Mouse (Mus musculus) hindlimb bud, embryonic 11.5 days (tissue): ENCODE data around the gene Eng.

Experiments used
- DNase-seq: peaks from one replicate; pipeline ENCODE4 v3.0.0-alpha.2; 2012; ENCODE audit warnings: low read depth, low spot score; ENCODE audit errors: extremely low spot score

Gene Eng

DNA sequence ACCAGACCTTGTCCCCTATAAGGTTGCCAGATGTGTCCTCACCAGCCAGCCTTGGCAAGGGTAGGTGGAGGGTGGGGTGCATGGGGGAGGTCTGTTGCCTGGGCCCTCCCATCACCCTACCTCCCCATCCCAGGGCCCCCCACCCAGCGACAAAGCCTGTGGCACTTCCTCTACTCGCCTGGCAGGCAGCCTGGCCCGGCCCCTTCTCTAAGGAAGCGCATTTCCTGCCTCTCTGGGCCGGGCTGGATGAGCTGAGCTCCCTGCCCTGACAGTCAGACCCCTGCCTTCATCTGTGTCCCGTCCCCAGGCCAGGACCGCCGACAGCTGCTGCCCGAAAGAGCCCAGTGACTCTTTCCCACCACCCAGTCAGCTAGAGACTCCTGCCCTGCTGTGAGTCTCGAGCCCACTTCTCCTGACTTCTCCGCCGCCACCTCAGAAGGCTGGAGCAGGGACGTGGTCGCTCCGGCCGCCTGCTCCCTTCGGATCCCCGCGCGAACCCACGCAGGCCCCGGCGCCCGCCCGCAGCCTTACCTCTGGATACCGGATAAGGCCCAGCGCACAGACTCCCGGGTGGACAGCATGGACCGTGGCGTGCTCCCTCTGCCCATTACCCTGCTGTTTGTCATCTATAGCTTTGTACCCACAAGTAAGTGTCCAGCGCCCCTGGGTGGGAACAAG lies at the start of gene Eng:
Gene Eng (plus strand): TSS at position 217 of the 678 bp plus-strand sequence.
- no peak for DNase-seq

- DNase-seq, result no peak
These were observed 49.7 kb upstream of the Eng start for GRCm38 (mm10) chr2:32596725-32597124.

- DNase-seq, result no peak
These were observed 49.1 kb upstream of the Eng start for GRCm38 (mm10) chr2:32597248-32597647.

DNA sequence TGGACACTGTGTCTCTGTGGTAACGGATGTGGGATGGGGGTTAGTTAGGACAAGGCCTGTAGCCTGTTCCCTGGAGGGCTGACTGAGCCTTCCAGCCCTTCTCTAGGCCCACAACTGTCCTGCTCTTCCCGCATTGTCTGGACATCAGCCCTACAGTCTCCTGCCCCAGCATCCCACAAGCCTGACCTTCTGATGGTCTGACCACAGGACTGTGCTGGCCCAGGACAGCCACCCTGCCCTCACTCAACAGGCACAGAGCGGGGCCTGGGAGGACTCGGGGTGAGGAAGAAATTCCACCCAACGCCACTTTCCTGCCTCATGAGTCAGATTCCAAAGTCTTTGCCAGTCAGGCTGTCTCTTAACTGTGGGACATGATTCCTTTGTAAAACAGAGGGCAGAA lies 48.7 kb upstream of the Eng start:
- no peak for DNase-seq

DNA sequence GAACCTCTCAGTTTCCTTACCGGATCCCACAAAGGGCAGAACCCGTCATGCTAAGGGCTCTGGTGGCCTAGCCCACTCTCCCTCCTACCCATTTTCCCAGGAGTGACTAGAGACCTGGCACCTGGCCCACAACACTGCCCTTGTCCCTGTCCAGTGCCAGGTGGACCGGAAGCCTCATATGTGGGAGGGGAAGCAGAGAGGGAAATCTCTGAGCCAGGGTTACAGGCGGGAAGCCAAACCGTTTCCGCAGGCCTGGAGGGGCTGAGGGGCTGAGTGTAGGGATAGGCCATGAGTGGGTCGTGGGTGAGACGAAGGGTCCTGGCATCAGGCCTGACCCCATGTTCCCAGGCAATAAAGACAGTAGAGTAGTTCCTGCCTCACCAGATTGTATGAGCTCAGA lies 47.9 kb upstream of the Eng start:
- DNase-seq, result no peak

DNA sequence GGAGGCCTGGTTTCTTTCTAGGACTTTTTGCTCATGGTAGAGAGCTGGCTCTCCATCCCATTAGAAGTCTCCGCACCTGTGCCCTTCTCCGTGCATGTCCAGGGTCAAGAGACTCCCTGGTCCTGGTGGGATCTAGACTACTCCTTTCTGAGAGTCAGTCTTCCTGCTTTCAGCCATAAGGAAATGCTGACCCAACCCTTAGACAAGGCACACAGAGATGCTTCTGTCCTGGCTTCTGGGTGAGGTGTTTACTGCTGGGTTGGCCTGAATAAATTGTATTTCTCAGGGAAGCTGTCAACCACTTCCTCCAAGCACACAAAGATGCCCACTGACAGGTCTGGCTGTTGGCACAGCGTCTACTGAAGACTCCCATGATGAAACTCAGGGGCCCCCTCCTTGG lies 47.0 kb upstream of the Eng start, which contains the start of gene St6galnac6:
Gene St6galnac6 (plus strand): TSS at position 301 of the 400 bp plus-strand sequence.
- no peak for DNase-seq

DNA sequence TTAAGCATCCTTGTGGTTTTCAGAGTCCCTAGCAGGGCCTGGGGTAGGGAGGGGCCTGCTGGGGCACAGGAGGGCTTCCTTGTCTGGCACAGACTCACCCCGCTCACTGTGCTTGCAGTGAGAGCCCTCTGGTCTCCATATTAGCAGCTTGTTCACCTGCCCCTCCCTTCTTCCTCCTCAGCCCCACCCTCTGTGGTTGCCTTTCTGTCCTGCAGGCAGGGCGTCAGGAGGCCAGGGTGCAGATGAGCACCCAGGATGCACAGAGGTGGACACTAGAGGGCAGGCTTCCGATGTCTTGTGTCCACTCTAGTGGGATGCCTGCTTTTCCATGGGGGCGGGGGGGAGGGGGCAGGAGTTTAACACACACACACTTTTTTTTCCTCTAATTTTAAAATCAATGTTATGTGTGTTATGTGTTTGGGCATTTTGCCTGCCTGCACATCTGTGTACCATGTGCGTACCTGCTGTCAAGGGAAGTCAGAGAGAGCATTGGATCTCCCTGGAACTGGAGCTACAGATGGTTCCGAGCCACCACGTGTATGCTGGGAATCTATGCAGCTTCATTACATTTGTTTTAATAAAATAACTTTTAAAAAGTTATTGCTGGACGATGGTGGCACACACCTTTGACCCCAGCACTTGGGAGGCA lies 44.9 kb upstream of the Eng start:
- DNase-seq, result no peak

- DNase-seq, result no peak
These were observed 43.8 kb upstream of the Eng start for GRCm38 (mm10) chr2:32602600-32603054.

- no peak for DNase-seq
These were observed 41.8 kb upstream of the Eng start for GRCm38 (mm10) chr2:32604631-32605030.

DNA sequence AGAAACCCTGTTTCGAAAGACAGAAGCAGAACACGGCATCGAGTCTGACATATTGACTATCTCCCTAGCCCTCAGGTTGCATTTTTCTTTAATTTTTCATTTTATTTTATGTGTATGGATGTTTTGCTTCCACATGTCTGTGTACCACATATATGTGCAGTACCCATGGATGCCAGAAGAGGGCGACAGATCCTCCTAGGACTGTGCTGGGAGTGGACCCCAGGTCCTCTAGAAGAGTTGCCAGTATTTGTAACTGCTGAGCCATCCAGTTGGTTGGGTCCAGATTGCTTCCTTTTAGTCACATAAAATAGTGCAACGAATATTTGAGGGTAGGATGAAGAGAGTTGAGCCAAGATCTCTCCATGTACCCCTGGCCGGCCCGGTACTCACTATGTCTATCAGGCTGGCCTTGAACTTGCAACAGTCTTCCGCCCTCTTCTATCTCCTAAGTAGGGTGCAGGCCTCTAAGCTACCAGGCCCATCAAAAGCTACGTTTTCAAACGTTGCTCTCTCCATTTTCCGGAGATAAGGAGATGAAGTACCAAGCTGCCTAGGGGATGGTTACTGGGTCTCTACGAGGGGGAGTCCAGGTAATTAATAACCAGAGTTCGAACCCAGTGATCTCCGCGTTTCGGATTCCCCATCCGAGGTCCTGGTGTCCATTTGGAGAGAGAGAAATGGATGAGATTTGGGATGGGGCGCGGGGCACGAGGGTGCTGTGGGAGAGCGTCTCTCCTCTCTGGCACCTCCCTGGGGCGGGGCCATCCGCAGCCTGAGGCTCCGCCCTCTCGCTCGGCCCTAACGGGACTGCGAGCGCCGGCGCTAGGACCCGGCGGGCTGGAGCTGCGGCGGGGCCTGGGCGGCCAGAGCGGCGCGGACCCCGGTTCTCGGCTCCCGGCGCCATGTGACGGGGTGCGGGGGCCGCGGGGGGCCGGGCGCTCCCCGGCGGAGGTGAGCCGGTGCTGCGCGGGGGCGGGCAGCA lies 39.9 kb upstream of the Eng start:
- no peak for DNase-seq

DNA sequence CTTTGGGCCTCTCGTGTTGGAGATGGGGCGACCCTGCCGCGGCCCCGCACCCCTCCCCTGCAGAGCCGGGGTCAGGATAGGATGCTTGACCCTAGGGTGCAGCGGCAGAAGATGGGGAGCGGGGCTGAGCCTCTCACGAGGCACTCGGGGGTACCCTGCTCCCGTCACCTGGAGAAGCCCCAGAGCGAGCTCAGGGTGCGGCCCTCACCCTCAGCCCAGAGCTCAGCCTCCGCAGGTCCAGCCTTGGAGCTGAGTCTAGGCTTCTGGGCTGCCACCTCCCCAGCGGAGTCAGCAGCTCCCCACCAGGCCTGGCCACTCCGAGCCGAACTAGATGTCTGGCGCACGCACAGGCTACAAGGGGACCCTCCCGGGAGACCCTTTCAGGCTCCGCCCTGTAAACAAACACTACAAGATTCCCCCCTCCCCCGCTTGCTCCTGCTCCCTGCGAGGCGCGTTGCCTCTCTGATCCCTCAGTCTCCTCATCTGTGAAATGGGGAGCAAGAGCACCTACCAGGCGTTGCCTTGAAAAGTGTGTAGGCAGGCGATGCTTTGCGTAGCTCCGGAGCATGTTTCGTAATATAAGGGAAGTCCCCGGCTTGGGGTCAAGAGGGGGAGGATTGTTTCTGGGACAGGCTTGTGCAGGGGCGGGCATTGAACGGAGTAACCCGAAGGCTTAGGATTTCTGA lies 39.0 kb upstream of the Eng start:
- no peak for DNase-seq

- no peak for DNase-seq
These were observed 38.1 kb upstream of the Eng start for GRCm38 (mm10) chr2:32608141-32608777.

DNA sequence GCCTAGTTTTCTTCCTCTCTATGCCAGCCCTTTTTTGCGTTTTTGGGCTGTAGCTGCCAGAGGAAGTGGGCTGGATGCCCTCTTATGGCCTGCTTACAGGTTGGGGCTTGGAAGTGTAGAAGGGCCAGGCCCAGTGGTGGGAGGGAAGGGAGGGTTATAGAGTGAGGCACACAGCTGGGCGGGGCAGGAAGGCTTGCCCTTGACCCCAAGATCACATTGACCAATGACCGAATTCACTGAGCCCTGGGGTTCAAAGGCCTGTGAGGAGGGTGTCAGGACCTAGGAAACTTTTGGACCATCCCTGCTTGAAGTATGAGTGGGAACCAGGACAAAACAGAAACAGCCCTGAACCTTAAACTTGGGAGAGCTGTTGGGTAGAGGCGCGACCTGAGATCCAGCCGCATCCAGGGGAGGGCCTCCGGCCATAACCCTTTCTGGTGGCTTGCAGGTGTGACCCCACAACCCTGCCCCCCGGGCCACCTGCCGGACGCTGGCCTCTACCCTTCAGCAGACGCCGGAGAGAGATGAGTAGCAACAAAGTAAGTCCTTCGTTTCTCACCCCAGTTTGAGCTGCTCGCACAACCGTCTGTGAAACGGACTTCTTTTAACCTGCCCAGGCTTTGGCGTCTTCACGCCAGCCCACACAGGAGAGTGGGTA lies 37.5 kb upstream of the Eng start:
- DNase-seq, result no peak

DNA sequence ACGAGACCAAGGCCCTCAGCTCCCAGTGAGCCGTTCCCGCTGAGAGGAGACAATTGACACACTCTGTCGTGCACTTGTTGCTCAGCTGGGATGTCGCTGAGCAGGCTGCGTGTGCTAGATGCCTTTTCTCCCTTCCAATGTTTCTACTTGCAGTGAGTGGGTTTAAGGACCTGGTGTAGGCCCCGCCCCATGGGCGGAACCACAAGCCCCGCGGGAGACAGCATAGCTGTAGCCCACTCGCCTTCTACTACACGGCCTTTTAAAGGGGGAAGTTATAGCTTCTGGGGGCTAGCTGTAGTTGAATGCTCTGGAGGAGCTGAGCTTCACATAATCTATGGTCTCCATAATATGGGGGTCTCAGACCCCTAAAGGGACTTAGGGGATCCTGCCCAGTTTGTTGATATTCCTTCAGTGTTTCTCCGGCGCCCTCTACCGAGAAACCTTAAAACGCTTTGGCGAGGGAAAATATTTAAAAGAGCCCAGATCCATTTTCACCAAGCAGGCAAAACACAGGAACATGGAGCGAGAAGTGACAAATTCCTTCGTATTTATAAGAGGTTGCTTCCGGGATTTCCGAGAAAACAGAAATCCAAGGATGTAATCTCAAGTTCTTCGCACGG lies 35.7 kb upstream of the Eng start:
- DNase-seq, result no peak

DNA sequence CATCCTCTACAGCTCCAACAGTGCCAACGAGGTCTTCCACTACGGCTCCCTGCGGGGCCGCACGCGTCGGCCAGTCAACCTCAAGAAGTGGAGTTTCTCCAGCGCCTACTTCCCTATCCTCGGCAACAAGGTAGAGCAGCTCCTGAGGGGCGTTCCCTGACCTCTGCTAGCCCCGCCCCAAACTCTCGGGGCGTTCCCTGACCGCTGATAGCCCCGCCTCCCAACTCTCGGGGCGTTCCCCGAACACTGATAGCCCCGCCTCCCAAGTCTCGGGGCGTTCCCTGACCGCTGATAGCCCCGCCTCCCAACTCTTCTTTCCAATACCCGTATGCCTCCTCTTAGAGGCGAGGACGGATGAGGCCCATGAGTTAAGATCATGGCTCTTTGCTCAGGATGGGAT lies 34.1 kb upstream of the Eng start:
- DNase-seq, result no peak

DNA sequence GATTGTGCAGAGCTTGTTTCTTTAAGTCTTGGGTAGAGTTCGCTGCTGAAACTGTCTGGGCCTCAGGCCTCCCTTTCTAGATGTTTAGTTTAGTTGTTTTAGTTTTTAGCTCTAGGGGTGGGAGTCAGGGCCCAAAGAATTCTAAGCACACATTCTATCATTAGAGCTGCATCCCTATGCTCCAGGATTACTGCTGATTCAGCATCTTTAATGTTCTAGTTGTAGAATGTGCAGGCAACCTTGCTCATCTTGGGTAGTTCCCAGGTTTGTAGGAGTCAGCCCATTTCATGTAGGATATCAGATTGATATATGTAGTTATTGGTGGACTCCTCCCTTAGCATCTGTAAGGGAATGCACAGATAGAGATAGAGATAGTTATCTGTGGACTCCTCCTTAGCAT lies 29.3 kb upstream of the Eng start:
- no peak for DNase-seq

DNA sequence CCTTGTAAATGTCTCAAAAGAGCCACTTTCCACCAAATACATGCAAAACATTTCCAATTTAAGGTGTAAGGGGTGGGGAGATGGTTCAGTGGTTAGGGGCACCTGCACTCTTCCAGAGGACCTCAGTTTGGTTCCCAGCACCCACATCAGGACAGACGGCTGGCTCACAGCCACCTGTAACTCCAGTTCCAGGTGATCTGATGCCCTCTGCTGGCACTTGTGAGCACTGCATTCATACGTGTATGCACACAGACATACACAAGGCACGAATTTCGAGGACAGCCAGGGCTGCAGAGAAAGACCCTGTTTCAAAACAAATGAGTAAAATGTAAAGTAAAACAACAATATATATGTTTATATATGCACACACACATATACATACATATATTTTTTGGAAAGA lies 28.8 kb upstream of the Eng start:
- no peak for DNase-seq

- DNase-seq, result no peak
These were observed 28.3 kb upstream of the Eng start for GRCm38 (mm10) chr2:32618051-32618450.

DNA sequence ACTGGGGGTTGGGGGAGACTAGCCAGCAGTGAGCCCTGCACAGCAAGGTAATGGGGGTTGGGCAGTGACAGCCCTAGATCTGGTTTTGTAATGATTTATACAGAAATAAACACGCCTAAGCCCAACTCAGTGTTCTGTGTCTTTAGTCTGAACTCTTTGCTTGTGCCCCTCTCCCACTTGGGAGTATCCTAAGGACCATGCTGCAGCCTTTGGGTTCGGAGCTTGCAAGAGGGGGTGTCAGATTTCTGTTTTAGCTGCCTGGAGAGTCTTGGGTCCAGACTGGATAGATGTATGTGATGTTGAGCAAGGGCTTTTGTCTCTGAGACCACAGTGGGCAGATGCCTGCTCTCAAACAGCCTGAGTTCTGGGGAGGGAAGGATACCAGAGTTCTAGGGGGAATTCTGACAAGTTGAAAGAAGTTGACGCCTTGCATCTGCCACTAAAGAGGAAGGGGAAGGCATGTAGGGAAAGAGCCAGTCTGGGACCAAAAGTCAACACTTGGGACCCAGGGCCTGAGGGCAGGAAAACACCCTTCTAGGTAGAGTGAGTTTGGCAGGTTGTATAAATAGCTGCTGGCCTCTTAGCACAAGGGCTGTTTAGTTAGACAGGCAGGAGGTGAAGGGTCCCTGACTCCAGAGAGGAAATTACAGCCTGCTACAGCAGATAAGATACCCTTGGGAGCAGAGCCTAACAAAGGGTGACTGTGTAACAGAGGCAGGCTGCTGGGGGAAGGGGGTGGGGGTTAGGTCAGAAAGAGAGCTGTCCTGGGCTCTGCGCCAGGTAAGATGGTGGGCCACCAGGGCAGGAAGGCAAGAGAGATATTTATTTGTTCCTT lies 25.5 kb upstream of the Eng start:
- no peak for DNase-seq
